Mouse (Mus musculus) adrenal gland, adult 2 months (tissue): ENCODE results near the gene Phc2. TPM values are rescaled to one million over a fixed set of nuclear protein-coding genes. Genes with fewer than 3 reads are reported as not detected.

ENCODE experiments used
- DNase-seq: peaks from one replicate; pipeline ENCODE4 v3.0.0; 2021
- polyA plus RNA-seq: library from polyadenylated mRNA; depleted of rRNA; stranded (reverse); fragments of >200 nt; gene quantifications from 2 replicates; pipeline ENCODE4 v1.2.3, GENCODE M21; 2012; rRNA removed
- total RNA-seq, 2 experiments: library from RNA; stranded (reverse); gene quantifications; 2 replicates each; pipeline ENCODE4 v1.2.3; 2021

Gene Phc2
- total and polyA plus RNA-seq, 3 experiments = 72.6 to 91.6 (median 89.4) TPM

- no peak for DNase-seq
Observed at GRCm38 (mm10) chr4:128785921-128786654, 131.6 kb downstream of the Phc2 start.

DNA sequence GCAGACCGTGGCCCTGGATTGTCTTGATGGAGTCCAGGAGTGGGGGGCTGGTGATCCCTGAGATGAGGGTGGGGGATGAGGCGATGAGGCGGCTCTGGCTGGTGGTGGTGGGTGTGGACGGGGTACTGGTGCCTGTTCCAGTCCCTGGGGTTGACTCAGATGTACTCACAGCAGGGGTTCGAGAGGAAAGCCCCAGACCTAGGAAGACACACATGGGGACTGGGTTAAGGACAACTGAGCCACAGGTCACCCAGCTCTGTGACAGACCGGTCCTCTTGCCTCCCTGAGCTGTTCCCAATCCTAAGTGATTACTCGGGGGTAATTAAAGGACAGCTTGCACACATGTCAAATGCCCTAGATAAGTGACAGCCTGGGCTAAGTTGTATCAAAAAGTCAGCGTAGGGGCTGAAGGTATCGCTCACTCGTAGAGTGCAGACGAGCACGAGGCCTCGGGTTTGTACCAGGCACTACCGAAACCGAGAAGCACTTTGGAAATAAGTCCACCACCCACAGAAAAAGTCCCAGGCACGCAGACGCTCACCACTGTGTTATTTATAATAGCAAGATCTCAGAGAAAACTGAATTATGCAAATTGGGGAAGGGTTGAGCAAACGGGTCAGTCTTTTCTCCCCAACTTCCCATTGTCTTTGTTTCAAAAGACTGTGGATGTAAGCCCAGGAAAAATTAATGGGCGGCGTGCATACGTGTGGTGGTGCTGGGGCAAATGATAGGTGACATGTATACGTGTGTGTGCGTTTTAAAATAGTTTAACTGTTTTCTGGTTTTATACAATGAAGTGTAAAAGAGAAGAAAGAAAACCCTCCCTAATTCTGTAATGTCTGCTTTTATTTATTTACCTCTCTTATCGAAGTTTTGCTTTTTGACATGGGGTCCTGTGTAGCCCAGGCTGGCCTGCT, 132.8 kb downstream of the Phc2 start:
- no peak for DNase-seq

GRCm38 (mm10) chr4:128788108-128788507, 133.6 kb downstream of the Phc2 start:
- no peak for DNase-seq

GRCm38 (mm10) chr4:128789646-128790045, 135.1 kb downstream of the Phc2 start:
- DNase-seq = no peak

- peak; percentile 94 for DNase-seq
Observed at GRCm38 (mm10) chr4:128793710-128794109, 139.2 kb downstream of the Phc2 start.

DNA sequence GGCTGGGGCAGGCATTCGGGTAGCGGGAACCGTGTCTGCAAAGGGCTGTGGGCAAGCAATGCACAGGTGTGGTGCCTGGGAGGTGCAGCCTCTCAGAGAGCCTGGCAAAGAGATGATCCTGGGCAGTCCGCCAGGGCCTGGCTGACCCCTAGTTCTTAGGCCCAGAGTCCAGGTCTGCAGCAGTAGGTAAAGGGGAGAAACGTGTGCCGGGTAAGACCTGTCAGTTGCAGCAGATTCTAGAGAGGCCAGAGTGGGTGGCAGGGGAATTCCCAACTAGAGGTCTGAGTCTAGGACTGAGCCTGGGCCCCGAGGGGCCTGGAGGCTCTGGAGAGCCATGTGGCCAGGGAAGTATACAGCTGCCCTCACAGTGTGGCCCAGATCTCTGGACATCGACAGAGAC, 139.7 kb downstream of the Phc2 start:
- DNase-seq = no peak

GRCm38 (mm10) chr4:128795596-128795995, 141.1 kb downstream of the Phc2 start:
- no peak for DNase-seq

- no peak for DNase-seq
Observed at GRCm38 (mm10) chr4:128796788-128797187, 142.3 kb downstream of the Phc2 start.

DNA sequence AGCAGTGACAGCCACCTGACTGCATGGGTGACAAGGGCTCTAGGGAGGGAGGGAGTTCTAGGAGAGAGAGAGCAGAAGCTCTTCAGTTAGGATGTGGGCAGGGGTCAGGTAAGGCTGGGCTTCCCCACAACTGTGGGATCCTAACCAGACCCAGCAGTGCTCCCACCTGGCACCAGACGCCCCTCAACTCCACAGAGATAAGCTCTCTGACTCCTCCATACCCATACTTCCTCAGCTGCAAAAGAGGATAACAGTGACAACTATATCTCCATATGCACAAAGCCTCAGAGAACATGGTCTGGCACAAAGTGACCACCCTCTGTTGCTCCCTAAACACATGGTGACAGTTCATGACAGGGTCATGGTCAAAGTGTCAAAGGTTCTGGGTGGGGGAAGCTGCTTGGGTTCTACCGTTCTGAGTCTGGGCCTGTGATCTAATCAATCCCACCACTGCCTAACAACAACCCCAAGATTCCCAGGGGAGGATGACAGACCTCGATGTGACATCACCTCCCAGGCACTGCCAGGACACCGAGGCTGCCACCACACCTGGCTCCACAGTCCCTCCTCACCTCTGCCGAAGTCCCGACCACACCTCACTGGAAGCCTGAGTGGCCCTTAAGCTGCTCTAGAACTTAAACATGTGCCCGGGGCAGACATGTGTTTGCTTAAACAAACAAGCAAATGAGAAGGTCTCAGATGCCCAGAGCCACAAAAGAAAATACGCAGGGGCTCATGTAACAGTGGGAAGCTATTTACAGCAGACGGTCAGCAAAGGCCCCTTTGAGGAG, 147.4 kb downstream of the Phc2 start:
- no peak for DNase-seq

Other genes with a start within 250 kb of the Phc2 start
- 1 to 10 TPM; 3.9 to 5.1 TPM for gene Zscan20, start 44.6 kb upstream of the Phc2 start, total RNA-seq
- gene Zscan20, start 44.6 kb upstream of the Phc2 start, polyA plus RNA-seq = 1.4 and 1.6 TPM in 2 replicates
- gene Tlr12, start 36.1 kb upstream of the Phc2 start, total RNA-seq = 1 to 10 TPM in 1 of 2 experiments, under 1 TPM in 1; 0.46 to 1.0 TPM
- 0.97 and 1.5 TPM in 2 replicates for gene Tlr12, start 36.1 kb upstream of the Phc2 start, polyA plus RNA-seq
- under 1 TPM; 0.20 to 0.21 TPM for gene A3galt2, start 100.7 kb downstream of the Phc2 start, total RNA-seq
- 0.51 and 0.60 TPM in 2 replicates for gene A3galt2, start 100.7 kb downstream of the Phc2 start, polyA plus RNA-seq
- 10 to 100 TPM; 21.2 to 28.2 TPM for gene Zfp362, start 151.3 kb downstream of the Phc2 start, total RNA-seq
- 57.7 and 66.7 TPM in 2 replicates for gene Zfp362, start 151.3 kb downstream of the Phc2 start, polyA plus RNA-seq
- gene Trim62, start 228.9 kb downstream of the Phc2 start, total RNA-seq = 10 to 100 TPM in 1 of 2 experiments, 1 to 10 TPM in 1; 8.4 to 12.5 TPM
- 26.5 and 32.3 TPM in 2 replicates for gene Trim62, start 228.9 kb downstream of the Phc2 start, polyA plus RNA-seq